Mouse (Mus musculus): ENCODE measurements around the gene Trpv1.

DNA sequence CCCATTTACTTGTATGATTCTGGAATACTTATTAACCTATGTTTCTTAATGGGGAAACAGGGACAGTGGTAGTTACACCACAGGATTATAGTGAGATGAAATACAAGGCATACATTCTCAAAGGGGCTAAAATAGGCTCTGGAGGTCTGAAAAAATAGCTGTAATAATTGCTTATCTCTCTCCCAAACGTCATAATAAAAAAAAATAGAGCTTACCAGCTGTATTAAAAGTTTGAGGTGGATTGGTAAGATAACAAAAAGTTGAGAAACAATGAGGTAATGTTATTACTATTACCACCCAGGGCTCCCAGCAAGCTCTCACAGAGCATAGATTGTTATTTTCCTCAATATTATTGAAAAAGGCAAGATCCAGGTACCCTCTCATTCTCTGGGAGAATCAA is 35.9 kb upstream of the Trpv1 start:
- TF ChIP-seq CTCF (IDR thresholded peaks at IDR 0.05 in 2 of 3, conservative IDR thresholded peaks at IDR 0.05 in 1 of 3; ENCODE audit: control insufficient read depth in 1 of 3, insufficient read depth in 1 of 3, low read depth in 2 of 3, low read length in 3 of 3, poor library complexity in 1 of 3, severe bottlenecking in 1 of 3) (no peak), NELFE (IDR thresholded peaks at IDR 0.05; ENCODE audit: low read depth, low read length) (no peak), SIN3A (IDR thresholded peaks at IDR 0.05; ENCODE audit: low read length) (no peak), POLR2A (IDR thresholded peaks at IDR 0.05; ENCODE audit: control insufficient read depth in 1 of 2, insufficient read depth in 1 of 2, low read depth in 1 of 2, low read length in 2 of 2, poor library complexity in 1 of 2) (no peak), CHD1 (IDR thresholded peaks at IDR 0.05; ENCODE audit: low read depth, low read length) (no peak), E2F4 (IDR thresholded peaks at IDR 0.05; ENCODE audit: borderline replicate concordance, low read depth, low read length) (no peak), BHLHE40 (IDR thresholded peaks at IDR 0.05; ENCODE audit: borderline replicate concordance, low read depth, low read length) (no peak)

Data from MEL (cell line).